Mouse (Mus musculus): ENCODE results near the gene Ube2o. TPM values are rescaled to one million over a fixed set of nuclear protein-coding genes. Genes with fewer than 3 reads are reported as not detected.

Gene Ube2o
- polyA plus RNA-seq (2021; fragmentation: Nextera tagmentation) = 13.6 TPM in 2 replicates
- long read RNA-seq, experiment 1, full-length matches to known transcripts = 1 of 28 reads
- long read RNA-seq, experiment 1, partial matches to known transcripts = 27 of 28 reads
- long read RNA-seq, experiment 1, other reads (novel, unspliced or antisense) = 0 of 28 reads
- long read RNA-seq, experiment 2, full-length matches to known transcripts = 4 of 116 reads
- long read RNA-seq, experiment 2, partial matches to known transcripts = 79 of 116 reads
- long read RNA-seq, experiment 2, other reads (novel, unspliced or antisense) = 33 of 116 reads

DNA sequence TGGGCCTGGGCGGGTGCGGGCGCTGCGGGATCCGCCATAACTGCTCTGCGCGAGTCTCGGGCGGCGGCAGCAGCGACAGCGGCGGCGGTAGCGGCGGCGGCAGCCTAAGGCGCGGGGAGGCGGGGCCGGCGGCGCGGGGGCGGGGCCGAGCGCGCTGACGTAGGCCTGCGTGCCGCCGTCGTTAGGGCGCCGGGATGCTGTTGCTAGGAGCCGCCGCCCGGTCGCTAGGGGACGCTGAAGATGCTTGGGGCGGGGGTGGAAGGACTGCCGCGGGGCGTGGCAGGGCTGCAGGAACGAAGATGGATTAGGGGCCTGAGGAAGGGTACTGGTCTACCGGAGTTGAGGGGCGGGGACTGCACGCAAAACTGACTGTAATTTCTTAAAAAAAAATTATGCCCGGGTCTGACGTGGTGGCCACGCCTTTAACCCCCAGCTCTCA lies at the start of gene Ube2o:
TSS of gene Ube2o (minus strand) at position 72 of the 439 bp plus-strand sequence.

GRCm38 (mm10) chr11:116626299-116627071 lies 45.2 kb upstream of the Ube2o start, which contains the start of gene Rhbdf2:
Gene Rhbdf2, minus strand, starts transcription at chr11:116627019.

GRCm38 (mm10) chr11:116586310-116586709 lies 5.1 kb upstream of the Ube2o start, which contains the start of gene Aanat:
Gene Aanat, plus strand, starts transcription at chr11:116586432.

DNA sequence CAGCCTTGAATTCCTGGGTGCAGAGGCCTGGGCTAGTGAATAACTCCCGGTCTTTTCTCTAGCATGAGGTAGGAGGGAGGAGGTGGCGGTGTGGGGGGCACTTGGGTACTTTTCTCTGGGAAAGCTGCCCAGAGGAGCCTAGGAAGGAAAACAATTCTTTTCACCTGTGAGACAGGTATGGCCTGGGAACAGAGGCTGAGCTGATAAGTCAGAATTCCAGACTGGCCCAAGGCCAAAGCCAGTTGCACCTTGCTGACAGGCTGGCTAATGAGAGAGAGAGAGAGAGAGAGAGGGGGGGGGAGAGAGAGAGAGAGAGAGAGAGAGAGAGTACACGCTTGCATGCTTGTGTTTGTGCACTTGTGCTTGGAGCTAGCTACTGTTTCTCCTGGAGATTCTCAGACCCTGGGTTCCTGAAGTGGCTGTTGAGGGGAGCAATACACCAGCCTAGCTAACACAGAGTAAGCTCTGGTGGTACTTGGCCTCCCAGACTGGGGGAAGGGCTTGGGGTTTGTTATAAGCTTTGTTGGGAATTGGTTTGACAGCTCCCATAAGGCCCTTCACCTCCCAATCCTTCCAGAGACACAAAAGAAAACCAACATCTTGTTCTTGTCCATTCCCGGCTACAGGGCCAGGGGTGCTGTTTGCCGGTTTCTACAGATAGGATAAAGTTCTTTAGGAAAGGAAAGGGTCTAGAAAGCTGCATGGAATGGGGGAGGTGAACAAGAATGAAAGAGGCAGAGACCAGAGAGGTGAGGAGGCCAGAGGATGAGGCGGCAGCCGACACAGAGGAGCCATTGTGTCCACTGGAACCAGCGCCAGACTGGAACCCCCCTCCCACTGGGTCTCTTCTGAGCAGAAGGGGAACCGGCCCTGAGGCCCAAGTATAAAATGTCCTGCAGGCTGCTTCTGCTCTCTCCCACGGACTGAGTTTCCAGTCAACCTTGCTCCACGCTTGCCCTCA lies 50.8 kb downstream of the Ube2o start, which contains the start of gene Sphk1:
TSS of gene Sphk1 (plus strand) at position 739 of the 961 bp plus-strand sequence.

GRCm38 (mm10) chr11:116493795-116494252 lies 87.4 kb downstream of the Ube2o start, which contains the start of gene Prpsap1:
Gene Prpsap1, minus strand, starts transcription at chr11:116494202.

Other genes with a start within 250 kb of the Ube2o start
- 2.8 and 4.0 TPM in 2 replicates for gene Foxj1, start 246.0 kb downstream of the Ube2o start, polyA plus RNA-seq (2021; fragmentation: Nextera tagmentation)
- 29.6 and 31.2 TPM in 2 replicates for gene Rnf157, start 168.4 kb downstream of the Ube2o start, polyA plus RNA-seq (2021; fragmentation: Nextera tagmentation)
- 4.3 and 6.8 TPM in 2 replicates for gene Ubald2, start 147.4 kb downstream of the Ube2o start, polyA plus RNA-seq (2021; fragmentation: Nextera tagmentation)
- gene Qrich2, start 115.2 kb downstream of the Ube2o start, polyA plus RNA-seq (2021; fragmentation: Nextera tagmentation) = 0.18 TPM in 1 of 2 replicates, not detected in the other
- 58.7 and 68.3 TPM in 2 replicates for gene Prpsap1, start 87.2 kb downstream of the Ube2o start, polyA plus RNA-seq (2021; fragmentation: Nextera tagmentation)
- gene Sphk1, start 50.5 kb downstream of the Ube2o start, polyA plus RNA-seq (2021; fragmentation: Nextera tagmentation) = 0.93 and 3.0 TPM in 2 replicates
- gene Aanat, start 5.0 kb upstream of the Ube2o start, polyA plus RNA-seq (2021; fragmentation: Nextera tagmentation) = not detected in 2 replicates
- gene Rhbdf2, start 45.6 kb upstream of the Ube2o start, polyA plus RNA-seq (2021; fragmentation: Nextera tagmentation) = 0.29 and 0.50 TPM in 2 replicates
- 7.2 and 22.4 TPM in 2 replicates for gene Prcd, start 72.1 kb upstream of the Ube2o start, polyA plus RNA-seq (2021; fragmentation: Nextera tagmentation)
- 27.4 and 28.1 TPM in 2 replicates for gene Cygb, start 72.9 kb upstream of the Ube2o start, polyA plus RNA-seq (2021; fragmentation: Nextera tagmentation)
- gene St6galnac1, start 194.1 kb upstream of the Ube2o start, polyA plus RNA-seq (2021; fragmentation: Nextera tagmentation) = not detected in 2 replicates
- 7.5 and 9.3 TPM in 2 replicates for gene Mxra7, start 246.6 kb upstream of the Ube2o start, polyA plus RNA-seq (2021; fragmentation: Nextera tagmentation)